Mouse (Mus musculus) intestine, postnatal 0 days (tissue): ENCODE measurements around the gene Atp6v1a. TPM values are rescaled to one million over a fixed set of nuclear protein-coding genes. Genes with fewer than 3 reads are reported as not detected.

Experiments
- ATAC-seq: fragments of 200-750 bp; cut with Nextera tagmentation; 2 replicates; pipeline ENCODE4 v1.8.0; 2017; ENCODE audit warnings: mild to moderate bottlenecking, moderate TSS enrichment, moderate library complexity
- H3K27ac ChIP-seq: fragments of 300-500 bp; sonication (generic); 2 replicates; pipeline ENCODE4 v1.5.1; 2014; ENCODE audit warnings: mild to moderate bottlenecking, low read depth, low read length, moderate library complexity
- H3K27me3 ChIP-seq: fragments of 300-500 bp; sonication (generic); replicated peaks from 2 replicates; pipeline ENCODE4 v1.6.1; 2014; ENCODE audit warnings: low read length, mixed read lengths; ENCODE audit not compliant: control insufficient read depth, insufficient read depth
- H3K36me3 ChIP-seq: fragments of 300-500 bp; sonication (generic); 2 replicates; pipeline ENCODE4 v1.6.1; 2014; ENCODE audit warnings: mild to moderate bottlenecking, moderate library complexity; ENCODE audit not compliant: control insufficient read depth, insufficient read depth
- H3K4me1 ChIP-seq: fragments of 300-500 bp; sonication (generic); replicated peaks from 2 replicates; pipeline ENCODE4 v1.6.1; 2014; ENCODE audit warnings: antibody characterized with exemption, low read length, mixed read lengths; ENCODE audit not compliant: control insufficient read depth, insufficient read depth
- H3K4me2 ChIP-seq: fragments of 300-500 bp; sonication (generic); replicated peaks from 2 replicates; pipeline ENCODE4 v1.6.1; 2014; ENCODE audit warnings: low read depth, mild to moderate bottlenecking, moderate library complexity
- H3K4me3 ChIP-seq: fragments of 300-500 bp; sonication (generic); 2 replicates; pipeline ENCODE4 v1.5.1; 2014; ENCODE audit warnings: low read depth, low read length
- H3K9ac ChIP-seq: fragments of 300-500 bp; sonication (generic); 2 replicates; pipeline ENCODE4 v1.6.1; 2014; ENCODE audit warnings: mild to moderate bottlenecking, low read depth, low read length
- H3K9me3 ChIP-seq: fragments of 300-500 bp; sonication (generic); 2 replicates; pipeline ENCODE4 v1.6.1; 2016; ENCODE audit warnings: mixed run types; ENCODE audit not compliant: control insufficient read depth
- CTCF ChIP-seq: sonication (generic); IDR thresholded peaks from 2 replicates; pipeline ENCODE4 v1.5.1; 2016; ENCODE audit warnings: low read depth, mild to moderate bottlenecking, control low read depth, antibody characterized with exemption, moderate library complexity
- WGBS: fragments of 180-500 bp; shearing (Covaris S2); extraction: QIAGEN DNeasy Blood & Tissue Kit; methylation state at CpG from one replicate; pipeline ENCODE4 v1.1.7; 2014; 5-methylcytosine and 5-hydroxymethylcytosine counted together
- polyA plus RNA-seq: library from polyadenylated mRNA; unstranded; fragments of >200 nt; fragmentation: Nextera tagmentation; extraction: Ambion mirVana; gene quantifications from 2 replicates; pipeline ENCODE4 v1.2.1, GENCODE M21; 2015

Atp6v1a gene
- polyA plus RNA-seq, 1 experiment from 2014 or later: 60.7 TPM

DNA sequence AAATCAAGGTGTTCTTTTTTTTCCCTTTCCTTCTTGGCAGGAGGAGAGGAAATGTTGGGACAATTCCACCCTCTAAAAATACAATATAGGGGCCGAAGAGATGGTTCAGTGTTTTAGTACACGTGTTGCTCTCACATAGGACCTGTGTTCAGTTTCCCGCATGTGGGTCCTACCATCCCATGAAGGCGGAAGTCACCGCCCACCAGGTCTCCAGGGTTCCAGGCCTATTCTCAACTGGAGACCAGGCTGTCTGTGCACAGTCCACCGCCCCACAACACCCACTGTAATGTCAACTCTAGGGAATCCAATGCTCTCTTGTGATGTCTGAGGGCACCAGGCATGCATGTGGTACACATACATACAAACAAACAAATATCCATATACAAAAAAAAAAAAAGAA lies 17.4 kb downstream of the Atp6v1a start:
- Histone ChIP-seq H3K27me3 (no peaks in the 10 kb centered on the region), H3K9ac (no peak overlapping the region), H3K4me1 (no peaks in the 10 kb centered on the region), H3K27ac (no peak overlapping the region), H3K4me2 (no peak overlapping the region), H3K9me3 (no peaks in the 10 kb centered on the region), H3K4me3 (no peak overlapping the region), H3K36me3 (no peaks in the 10 kb centered on the region)
- no peak for TF ChIP-seq CTCF
- ATAC-seq: no peak
- WGBS: 91% methylated on average over 6 of the region's 6 CpGs

DNA sequence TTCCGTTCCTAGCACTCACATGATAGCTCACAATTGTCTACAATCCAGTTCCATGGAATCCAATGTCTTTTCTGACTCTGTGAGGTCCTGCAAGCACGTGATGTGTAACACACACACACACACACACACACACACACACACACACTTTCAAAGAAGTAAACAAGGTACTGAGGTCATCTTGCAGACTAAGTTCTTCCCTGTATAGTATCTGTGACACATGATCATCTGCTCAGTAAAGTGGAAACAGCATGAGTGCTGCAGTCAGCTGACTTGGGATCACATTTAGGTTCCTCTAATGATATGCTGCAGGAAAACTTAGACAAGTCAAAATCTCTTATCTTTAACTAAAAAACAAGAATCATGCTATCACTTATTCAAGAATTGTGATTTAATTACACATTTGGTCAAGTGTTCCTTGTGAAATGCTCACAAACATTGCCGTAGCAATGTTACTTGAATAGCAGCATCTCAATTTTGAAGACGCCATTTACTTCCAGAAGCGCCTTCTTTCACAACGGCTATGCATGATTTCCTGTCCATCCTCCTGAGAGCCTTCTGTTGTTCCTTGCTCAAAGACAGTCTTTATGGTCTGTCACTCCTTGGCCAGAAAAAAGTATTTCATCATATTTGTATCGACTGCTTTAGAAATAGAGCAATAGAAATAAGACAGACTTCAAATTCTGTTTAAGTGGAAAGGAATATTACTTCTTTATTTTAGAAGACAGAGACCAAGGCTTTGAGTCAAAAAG lies 19.6 kb downstream of the Atp6v1a start:
- ATAC-seq: peak; percentile 73
- no peaks in the 10 kb centered on the region for H3K27me3 ChIP-seq
- no peaks in the 10 kb centered on the region for H3K4me1 ChIP-seq
- no peaks in the 10 kb centered on the region for H3K9me3 ChIP-seq
- H3K9ac ChIP-seq: no peak overlapping the region
- 79% methylated on average over 7 of the region's 7 CpGs for WGBS
- TF ChIP-seq CTCF: no peak
- no peak overlapping the region for H3K4me2 ChIP-seq
- peaks cover 11% of the 10 kb centered on the region for H3K36me3 ChIP-seq
- no peak overlapping the region for H3K4me3 ChIP-seq
- H3K27ac ChIP-seq: no peak overlapping the region

DNA sequence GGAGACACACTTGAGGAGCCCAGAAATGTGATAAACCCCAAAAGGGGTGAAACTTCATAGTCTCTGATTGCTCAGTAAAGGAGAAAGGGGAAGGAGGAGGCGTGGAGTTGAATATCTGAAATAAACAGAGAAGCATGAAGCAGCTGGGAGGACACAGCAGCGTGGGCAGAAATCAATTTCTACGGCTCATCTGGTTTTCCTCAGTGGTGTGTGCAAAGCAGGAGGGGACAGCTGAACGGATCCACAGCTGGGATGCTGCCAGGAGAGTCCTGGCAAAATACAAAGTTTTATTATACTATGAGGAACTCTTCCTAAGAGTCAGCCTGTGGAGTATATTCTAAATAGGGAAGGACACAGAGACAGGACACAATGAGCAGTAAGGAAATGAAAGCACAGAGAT lies 30.5 kb downstream of the Atp6v1a start:
- Histone ChIP-seq H3K9ac (no peak overlapping the region), H3K27ac (peak overlapping the region; percentile 60), H3K9me3 (no peaks in the 10 kb centered on the region), H3K4me3 (no peak overlapping the region), H3K36me3 (peaks cover 54% of the 10 kb centered on the region), H3K4me2 (no peak overlapping the region), H3K27me3 (no peaks in the 10 kb centered on the region), H3K4me1 (no peaks in the 10 kb centered on the region)
- ATAC-seq: no peak
- 63% methylated on average over 4 of the region's 4 CpGs for WGBS
- TF ChIP-seq CTCF: no peak

- no peak overlapping the region for H3K9ac ChIP-seq
- peaks cover 74% of the 10 kb centered on the region for H3K36me3 ChIP-seq
- H3K4me2 ChIP-seq: no peak overlapping the region
- H3K4me3 ChIP-seq: no peak overlapping the region
- no peak for TF ChIP-seq CTCF
- H3K4me1 ChIP-seq: no peaks in the 10 kb centered on the region
- no peaks in the 10 kb centered on the region for H3K9me3 ChIP-seq
- H3K27me3 ChIP-seq: no peaks in the 10 kb centered on the region
- no peak overlapping the region for H3K27ac ChIP-seq
- 62% methylated on average over 2 of the region's 2 CpGs for WGBS
- no peak for ATAC-seq
Observed at GRCm38 (mm10) chr16:44105211-44105610, 34.3 kb downstream of the Atp6v1a start.

DNA sequence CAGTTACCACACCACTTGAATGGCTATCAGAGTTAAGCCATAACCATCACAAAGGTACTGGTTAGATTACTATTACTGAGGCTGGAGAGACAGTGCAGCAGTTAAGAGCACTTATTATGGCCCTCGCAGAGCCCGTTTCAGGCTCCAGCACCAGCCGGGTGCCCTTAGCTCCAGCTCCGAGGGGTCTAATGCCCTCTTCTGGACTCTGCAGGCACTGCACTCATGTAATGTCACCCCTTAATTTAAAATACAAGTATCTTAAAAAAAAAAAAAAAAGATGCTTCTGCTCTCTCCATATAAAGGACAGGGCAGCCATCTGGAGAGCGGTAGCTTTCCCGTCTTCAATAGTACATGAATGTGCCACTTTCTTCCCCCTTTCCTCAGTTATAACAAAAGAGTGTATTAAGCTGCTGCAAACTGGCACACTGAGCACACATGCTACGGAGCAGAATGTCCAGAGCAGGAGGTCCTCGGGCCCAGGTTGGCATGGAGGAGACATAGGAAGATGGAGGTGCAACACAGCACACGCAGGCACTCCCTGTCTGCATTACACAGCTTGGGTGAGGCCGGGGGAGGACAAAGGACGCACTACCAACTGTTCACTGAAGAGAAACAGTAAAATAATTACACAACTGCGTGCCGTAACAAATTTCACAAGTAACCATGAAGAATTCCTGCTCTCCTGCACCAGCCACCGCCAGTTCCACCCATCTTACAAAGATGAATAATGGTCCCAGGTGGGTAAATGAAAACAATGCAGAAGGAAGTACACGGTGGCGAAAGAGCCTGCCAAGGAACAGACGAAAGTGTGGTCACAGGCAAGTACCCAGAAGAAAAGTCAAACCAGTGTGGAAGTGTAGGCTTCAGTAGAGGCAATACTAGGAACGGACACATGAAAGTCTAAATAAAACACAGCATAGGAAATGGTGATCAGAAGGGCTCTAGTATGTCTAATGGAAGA lies 35.4 kb downstream of the Atp6v1a start:
- no peak overlapping the region for H3K4me3 ChIP-seq
- no peak overlapping the region for H3K27ac ChIP-seq
- no peaks in the 10 kb centered on the region for H3K4me1 ChIP-seq
- H3K9me3 ChIP-seq: no peaks in the 10 kb centered on the region
- 87% methylated on average over 18 of the region's 18 CpGs for WGBS
- peaks cover 73% of the 10 kb centered on the region for H3K36me3 ChIP-seq
- no peaks in the 10 kb centered on the region for H3K27me3 ChIP-seq
- H3K4me2 ChIP-seq: no peak overlapping the region
- peak; percentile 27; the same call in 1 of the 2 replicates for TF ChIP-seq CTCF
- ATAC-seq: no peak
- no peak overlapping the region for H3K9ac ChIP-seq

GRCm38 (mm10) chr16:44102925-44103324 lies 36.6 kb downstream of the Atp6v1a start:
- no peak overlapping the region for H3K9ac ChIP-seq
- H3K4me1 ChIP-seq: no peaks in the 10 kb centered on the region
- H3K4me3 ChIP-seq: no peak overlapping the region
- no peaks in the 10 kb centered on the region for H3K9me3 ChIP-seq
- H3K27me3 ChIP-seq: no peaks in the 10 kb centered on the region
- no peak overlapping the region for H3K4me2 ChIP-seq
- ATAC-seq: no peak
- no peak overlapping the region for H3K27ac ChIP-seq
- peaks cover 71% of the 10 kb centered on the region for H3K36me3 ChIP-seq
- peak; percentile 34 for TF ChIP-seq CTCF
- WGBS: 98% methylated on average over 2 of the region's 2 CpGs
